Mouse (Mus musculus) kidney, postnatal 4 days (tissue): ENCODE measurements around the gene Schip1.

Experiments
- DNase-seq, 2 experiments: peaks; one replicate each; pipeline ENCODE4 v3.0.0; 2021; ENCODE audit warnings: mixed read lengths in 2 of 2

Schip1 gene

DNA sequence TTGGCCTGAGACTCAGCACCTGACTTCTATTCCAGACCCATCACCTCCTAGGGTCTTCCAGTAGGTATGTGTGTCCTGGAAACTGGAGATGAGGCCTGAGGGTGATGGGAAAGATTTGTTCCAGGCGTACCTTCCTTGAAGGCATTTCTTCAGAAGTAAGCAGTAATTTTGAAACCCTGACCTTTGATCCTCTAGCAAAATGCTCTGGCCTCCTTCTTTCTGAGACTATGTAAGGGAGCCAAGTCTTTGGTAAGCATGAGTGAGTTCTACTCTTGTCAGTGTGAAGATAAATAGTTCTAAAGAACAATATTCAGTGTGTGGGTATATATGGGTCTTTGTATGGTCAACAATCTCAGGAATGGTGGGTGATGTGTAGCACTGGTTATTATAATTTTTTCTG, 65.8 kb downstream of the Schip1 start:
- DNase-seq, result no peak

- no peak for DNase-seq
Observed at GRCm38 (mm10) chr3:68138833-68139627, 74.4 kb downstream of the Schip1 start.

DNA sequence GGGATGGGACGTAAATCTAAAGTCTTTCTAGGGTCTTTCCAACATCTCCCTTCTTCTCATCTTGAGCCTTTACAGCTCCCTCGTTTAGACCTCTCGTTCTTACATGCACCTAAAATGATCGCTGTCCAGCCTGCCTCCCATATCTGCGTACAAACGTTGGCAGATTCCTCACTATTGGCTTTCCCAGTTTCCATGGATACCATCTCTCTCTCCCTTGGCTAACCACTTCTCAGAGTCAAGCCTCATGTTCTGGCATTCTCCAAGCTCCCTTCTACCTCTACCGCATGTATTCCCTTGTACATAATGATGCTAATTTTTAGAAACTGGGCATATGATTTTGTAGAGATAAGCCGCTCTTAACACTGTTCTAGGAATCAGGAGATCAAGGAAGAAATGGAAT, 86.1 kb downstream of the Schip1 start:
- DNase-seq, result no peak

- no peak for DNase-seq
Observed at GRCm38 (mm10) chr3:68160175-68160574, 95.6 kb downstream of the Schip1 start.

GRCm38 (mm10) chr3:68160760-68161159, 96.2 kb downstream of the Schip1 start:
- DNase-seq, result no peak

DNA sequence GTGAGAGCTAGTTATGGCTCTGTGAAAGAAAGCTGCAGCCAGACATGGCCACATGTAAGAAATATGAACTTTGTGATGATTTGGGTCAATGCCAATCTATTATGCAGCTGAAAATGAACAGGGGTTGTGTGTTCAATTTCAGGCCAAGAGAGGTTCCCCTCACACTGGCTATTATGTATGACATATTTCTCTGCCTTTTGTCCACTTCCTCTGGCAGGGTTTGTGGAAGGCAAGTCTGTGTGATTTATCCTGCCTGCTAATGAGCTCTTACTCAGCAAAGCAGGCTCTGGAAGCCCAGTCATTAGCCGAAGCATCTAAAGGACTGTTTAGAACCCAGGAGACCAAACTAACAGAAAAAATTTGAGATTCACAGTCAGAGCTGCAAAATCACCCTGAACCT, 113.6 kb downstream of the Schip1 start:
- DNase-seq, result no peak

DNA sequence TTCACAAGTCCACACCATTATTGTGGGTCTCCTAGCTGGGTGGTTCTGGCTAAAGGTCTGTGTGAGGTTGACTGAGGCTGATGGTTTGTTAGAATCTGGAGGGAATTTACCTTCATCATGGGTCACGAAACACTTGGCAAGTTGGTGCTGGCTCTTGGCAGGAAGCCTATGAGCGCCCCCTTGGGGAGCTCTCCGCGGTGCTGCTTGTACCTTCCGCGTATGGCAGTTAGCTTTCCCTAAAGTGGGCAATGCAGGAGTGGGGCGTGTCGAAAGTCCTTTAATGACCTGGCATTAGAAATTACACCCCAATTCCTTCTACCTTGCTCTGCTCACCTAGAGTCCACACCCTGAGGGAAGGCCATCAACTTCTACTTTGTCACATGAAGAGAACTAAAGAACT, 122.9 kb downstream of the Schip1 start:
- DNase-seq, result peak; percentile 38 to 51

DNA sequence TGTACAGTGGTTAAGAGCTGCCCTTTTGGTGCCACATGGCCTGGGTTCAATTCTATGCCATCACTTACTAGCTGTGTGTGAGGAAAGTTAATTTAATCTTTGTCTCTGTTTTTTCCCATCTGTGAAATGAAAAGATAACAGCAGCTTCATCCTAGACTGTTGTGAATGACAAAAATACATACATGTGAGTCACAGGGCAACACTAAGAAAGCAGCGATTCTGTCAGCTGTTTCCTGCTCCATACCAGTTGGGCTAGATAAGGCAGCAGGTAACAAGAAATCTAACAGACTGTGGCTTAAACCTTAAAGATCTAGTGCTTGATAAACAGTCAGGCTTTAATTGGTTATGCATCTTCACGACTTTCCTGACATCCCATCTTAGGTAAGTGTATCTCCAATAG, 124.5 kb downstream of the Schip1 start:
- no peak for DNase-seq

GRCm38 (mm10) chr3:68196933-68197332, 132.3 kb downstream of the Schip1 start:
- DNase-seq, result no peak

GRCm38 (mm10) chr3:68201214-68201613, 136.6 kb downstream of the Schip1 start:
- no peak for DNase-seq

DNA sequence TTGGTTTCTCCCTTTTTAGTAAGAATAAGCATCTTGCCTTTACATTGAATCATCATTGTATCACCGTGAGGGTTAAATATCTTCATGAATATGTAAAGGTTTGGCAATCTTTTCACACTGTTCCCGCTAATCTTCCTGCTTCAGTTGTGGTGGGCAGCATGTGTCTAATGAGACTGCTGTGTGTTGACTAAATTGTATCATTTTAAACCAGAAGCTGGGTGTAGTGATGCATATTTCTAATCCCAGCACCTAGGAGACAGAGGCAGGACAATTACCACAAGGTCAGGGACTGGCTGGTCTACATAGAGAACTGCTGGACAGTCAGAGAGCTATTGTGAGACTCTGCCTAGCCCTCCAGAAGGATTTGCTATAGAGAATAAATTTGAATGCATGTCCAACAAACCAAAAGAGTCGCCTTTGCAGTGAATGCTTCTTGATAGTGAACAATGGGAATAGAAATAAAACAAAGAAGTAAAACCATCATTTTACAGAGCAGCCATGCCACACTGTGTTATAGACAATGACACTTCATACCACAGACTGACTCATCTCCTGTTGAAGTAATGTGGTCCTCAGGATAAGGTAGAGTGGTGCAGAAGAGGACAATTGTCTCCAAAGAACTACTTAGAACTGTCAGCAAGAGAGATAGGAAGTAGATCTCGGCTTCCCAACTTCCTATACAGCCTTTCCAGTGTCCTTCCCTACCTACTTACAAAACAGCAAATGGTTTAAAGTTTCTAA, 137.7 kb downstream of the Schip1 start:
- DNase-seq, result no peak

GRCm38 (mm10) chr3:68203934-68204467, 139.4 kb downstream of the Schip1 start:
- DNase-seq, result no peak

DNA sequence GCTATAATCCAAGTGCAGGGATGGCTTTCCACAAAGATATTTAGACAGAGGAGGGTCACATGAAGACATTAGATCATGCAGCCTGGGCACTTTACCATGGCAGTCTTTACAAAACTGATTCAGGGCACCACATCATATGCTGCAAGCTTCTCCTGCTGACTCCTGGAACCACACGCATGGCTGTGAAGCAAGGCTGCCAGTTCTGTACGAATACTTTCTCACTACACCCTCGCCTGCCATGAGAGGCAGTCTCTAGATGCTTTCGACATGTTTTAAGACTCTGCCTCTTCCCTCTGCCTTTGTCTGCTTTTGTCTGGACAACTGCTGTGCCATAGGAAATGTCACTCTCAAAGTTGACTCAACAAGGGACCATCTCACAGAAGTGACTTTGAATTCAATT, 145.8 kb downstream of the Schip1 start:
- no peak for DNase-seq

- DNase-seq, result no peak
Observed at GRCm38 (mm10) chr3:68221452-68221851, 156.8 kb downstream of the Schip1 start.

DNA sequence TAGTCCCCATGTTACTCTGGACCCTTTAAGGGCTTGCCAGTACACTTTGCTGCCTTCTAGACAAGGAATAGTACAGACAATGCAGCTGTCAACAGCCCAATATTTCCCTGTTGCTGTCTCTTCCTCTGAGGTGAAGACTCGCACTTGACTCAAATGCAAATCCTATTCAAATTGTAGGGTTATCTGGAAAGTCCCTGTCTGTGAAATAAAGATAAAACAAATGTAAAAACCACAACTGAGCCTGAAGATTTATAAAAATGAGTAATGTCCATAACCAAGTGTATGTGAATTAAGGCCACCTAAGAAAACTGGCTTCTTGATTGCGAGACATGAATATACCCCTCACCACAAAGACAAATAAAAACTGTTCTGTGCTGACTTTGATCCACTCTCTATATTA, 175.3 kb downstream of the Schip1 start:
- DNase-seq, result no peak

GRCm38 (mm10) chr3:68243239-68243638, 178.6 kb downstream of the Schip1 start:
- DNase-seq, result no peak

GRCm38 (mm10) chr3:68246154-68246553, 181.6 kb downstream of the Schip1 start:
- DNase-seq, result peak in 1 of 2 experiments; percentile 6

DNA sequence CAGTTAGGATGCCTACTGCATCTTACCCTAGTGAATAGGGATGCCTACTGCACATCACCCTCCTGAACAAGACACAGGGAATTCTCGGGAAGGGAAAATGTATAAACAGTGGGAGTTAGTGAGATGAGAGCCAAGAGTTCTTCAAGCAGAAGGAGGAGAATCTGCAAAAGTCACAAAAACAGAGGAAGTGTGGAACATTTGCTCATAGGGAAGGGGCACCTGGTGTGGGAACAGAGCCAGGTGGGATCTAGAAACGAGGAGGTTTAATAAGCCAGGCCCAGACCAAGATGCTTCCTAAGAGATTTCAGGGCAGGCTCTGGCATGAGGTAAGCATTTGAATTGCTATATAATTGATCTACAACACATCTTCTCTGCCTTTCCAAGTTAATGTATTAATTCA, 186.0 kb downstream of the Schip1 start:
- DNase-seq, result no peak

- DNase-seq, result no peak
Observed at GRCm38 (mm10) chr3:68252335-68252734, 187.7 kb downstream of the Schip1 start.

DNA sequence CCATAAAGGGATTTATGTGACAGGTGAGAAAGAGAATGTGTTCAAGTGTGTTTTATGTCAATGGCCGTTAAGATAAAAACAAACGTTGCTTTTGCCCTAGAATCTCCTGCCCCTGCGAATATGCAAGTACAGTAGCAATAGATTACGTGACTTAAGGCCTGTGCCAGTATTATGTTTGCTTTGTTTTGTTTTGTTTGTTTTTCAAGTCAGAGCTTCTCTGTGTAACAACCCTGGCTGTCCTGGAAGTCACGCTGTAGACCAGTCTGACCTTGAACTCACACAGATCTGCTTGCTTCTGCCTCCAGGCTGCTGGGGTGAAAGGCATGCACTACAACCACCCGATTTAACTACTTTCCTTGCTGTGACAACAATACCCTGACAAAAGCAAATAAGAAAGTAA, 197.7 kb downstream of the Schip1 start:
- no peak for DNase-seq

- no peak for DNase-seq
Observed at GRCm38 (mm10) chr3:68267905-68268304, 203.3 kb downstream of the Schip1 start.

GRCm38 (mm10) chr3:68269251-68269650, 204.6 kb downstream of the Schip1 start:
- DNase-seq, result peak in 1 of 2 experiments; percentile 2

DNA sequence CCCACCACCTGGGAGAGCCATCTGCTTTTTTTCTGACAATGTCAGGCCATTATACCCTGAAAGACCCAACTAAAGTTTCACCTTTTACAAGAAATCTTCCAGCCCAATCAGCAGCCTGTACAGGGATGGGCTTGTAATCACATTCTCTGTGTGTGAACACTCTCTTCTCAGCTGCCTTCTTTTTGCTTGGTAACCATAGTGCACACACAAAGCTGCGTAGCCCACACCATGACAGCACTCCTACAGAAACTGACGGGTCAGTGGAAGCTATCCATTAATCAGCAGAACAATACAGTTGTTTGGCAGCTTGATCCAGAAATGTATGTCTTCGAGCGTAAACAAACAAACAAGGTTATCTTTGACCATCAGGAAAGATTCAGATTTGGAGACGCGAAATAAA, 205.6 kb downstream of the Schip1 start:
- DNase-seq, result no peak

GRCm38 (mm10) chr3:68271457-68271856, 206.9 kb downstream of the Schip1 start:
- DNase-seq, result no peak
